Mouse (Mus musculus) heart, postnatal 0 days (tissue): ENCODE results near the gene Camk2b.

Source experiments
- CTCF ChIP-seq: IDR thresholded peaks from 2 replicates; pipeline ENCODE4 v1.5.1; 2016; ENCODE audit warnings: antibody characterized with exemption, control low read depth, low read depth
- EP300 ChIP-seq: IDR thresholded peaks from 2 replicates; pipeline ENCODE4 v1.6.1; 2016; ENCODE audit warnings: antibody characterized with exemption, low read depth

- TF ChIP-seq CTCF: no peak
- no peak for TF ChIP-seq EP300
Observed at GRCm38 (mm10) chr11:6109990-6110389, 43.8 kb upstream of the Camk2b start.
